Mouse (Mus musculus): ENCODE measurements around the gene Baz2b. TPM values are rescaled to one million over a fixed set of nuclear protein-coding genes. Genes with fewer than 3 reads are reported as not detected.

Baz2b gene
- polyA plus RNA-seq, 1 experiment from 2014 or later, result 56.5 TPM

DNA sequence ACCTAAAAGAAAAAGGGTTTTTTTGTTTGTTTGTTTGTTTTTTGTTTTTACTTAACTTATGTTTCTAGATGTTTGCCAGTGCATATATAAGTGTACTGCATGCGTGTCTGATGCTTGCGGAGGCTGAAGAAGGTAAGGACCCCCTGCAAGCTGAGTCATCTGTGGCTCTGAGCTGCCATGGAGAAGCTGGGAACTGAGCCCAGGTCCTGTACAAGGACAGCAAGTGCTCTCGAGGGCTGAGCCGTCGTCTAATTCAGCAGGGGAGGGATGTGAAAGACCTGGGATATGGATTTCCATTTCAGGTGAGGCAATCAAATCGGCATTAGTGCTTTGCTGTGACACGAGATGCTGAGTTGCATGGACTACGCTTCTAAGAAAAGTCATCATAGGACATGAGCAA, 257.9 kb downstream of the Baz2b start:
- H3K4me1 ChIP-seq (ENCODE audit: control insufficient read depth, insufficient read depth, low read length), result no peaks in the 10 kb centered on the region
- H3K4me2 ChIP-seq (ENCODE audit: low read depth, low read length), result no peak overlapping the region
- H3K9me3 ChIP-seq (replicated peaks; ENCODE audit: control insufficient read depth, low read length), result no peaks in the 10 kb centered on the region
- ATAC-seq (replicated peaks; ENCODE audit: insufficient number of reproducible peaks, low FRiP score, low TSS enrichment, low read depth) (no peak), DNase-seq (ENCODE audit: low spot score) (no peak)
- no peak overlapping the region for H3K27ac ChIP-seq (replicated peaks; ENCODE audit: low read depth, low read length)
- WGBS, result 91% methylated on average over 8 of the region's 8 CpGs
- H3K27me3 ChIP-seq (ENCODE audit: control insufficient read depth, insufficient read depth, low read length), result no peaks in the 10 kb centered on the region
- H3K36me3 ChIP-seq (replicated peaks; ENCODE audit: control insufficient read depth, insufficient read depth, low read depth, low read length), result peaks cover 2% of the 10 kb centered on the region; the same call in 1 of the 2 replicates
- H3K4me3 ChIP-seq (ENCODE audit: low read depth, low read length), result no peak overlapping the region
- H3K9ac ChIP-seq (replicated peaks; ENCODE audit: low read length), result no peak overlapping the region

DNA sequence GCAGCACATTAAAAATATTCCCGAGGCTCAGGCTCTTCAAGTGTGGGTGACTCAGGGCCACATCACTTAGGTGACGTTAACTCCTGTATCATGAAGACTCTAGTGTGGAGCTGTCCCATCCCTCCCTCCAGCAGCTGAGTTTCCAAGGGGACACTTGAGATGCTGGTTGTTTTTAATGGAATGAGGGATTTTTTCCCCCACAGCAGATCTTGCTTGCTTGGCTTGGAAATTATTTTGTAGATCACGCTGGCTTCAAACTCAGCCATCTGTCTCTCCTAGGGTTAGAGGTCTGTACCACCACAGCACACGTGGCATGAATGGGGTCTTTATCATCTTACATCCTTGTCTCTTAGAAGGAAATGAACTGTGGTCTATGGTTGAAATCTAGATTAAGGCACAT, 258.5 kb downstream of the Baz2b start:
- 78% methylated on average over 4 of the region's 4 CpGs for WGBS
- H3K4me1 ChIP-seq (ENCODE audit: control insufficient read depth, insufficient read depth, low read length), result no peaks in the 10 kb centered on the region
- DNase-seq (ENCODE audit: low spot score), result no peak
- no peak overlapping the region for H3K9ac ChIP-seq (replicated peaks; ENCODE audit: low read length)
- H3K9me3 ChIP-seq (replicated peaks; ENCODE audit: control insufficient read depth, low read length), result no peaks in the 10 kb centered on the region
- peaks cover 2% of the 10 kb centered on the region; the same call in 1 of the 2 replicates for H3K36me3 ChIP-seq (replicated peaks; ENCODE audit: control insufficient read depth, insufficient read depth, low read depth, low read length)
- H3K27me3 ChIP-seq (ENCODE audit: control insufficient read depth, insufficient read depth, low read length), result no peaks in the 10 kb centered on the region
- no peak overlapping the region for H3K4me3 ChIP-seq (ENCODE audit: low read depth, low read length)
- no peak for ATAC-seq (replicated peaks; ENCODE audit: insufficient number of reproducible peaks, low FRiP score, low TSS enrichment, low read depth)
- no peak overlapping the region for H3K27ac ChIP-seq (replicated peaks; ENCODE audit: low read depth, low read length)
- no peak overlapping the region for H3K4me2 ChIP-seq (ENCODE audit: low read depth, low read length)

GRCm38 (mm10) chr2:59936296-59936695, 273.3 kb downstream of the Baz2b start:
- WGBS, result 29% methylated on average over 9 of the region's 9 CpGs
- Histone ChIP-seq H3K4me2 (ENCODE audit: low read depth, low read length) (no peak overlapping the region), H3K4me3 (ENCODE audit: low read depth, low read length) (no peak overlapping the region), H3K9me3 (replicated peaks; ENCODE audit: control insufficient read depth, low read length) (no peaks in the 10 kb centered on the region), H3K9ac (replicated peaks; ENCODE audit: low read length) (no peak overlapping the region), H3K27me3 (ENCODE audit: control insufficient read depth, insufficient read depth, low read length) (no peaks in the 10 kb centered on the region), H3K4me1 (ENCODE audit: control insufficient read depth, insufficient read depth, low read length) (no peaks in the 10 kb centered on the region), H3K36me3 (replicated peaks; ENCODE audit: control insufficient read depth, insufficient read depth, low read depth, low read length) (no peaks in the 10 kb centered on the region), H3K27ac (replicated peaks; ENCODE audit: low read depth, low read length) (no peak overlapping the region)
- DNase-seq (ENCODE audit: low spot score), result peak; percentile 29
- ATAC-seq (replicated peaks; ENCODE audit: insufficient number of reproducible peaks, low FRiP score, low TSS enrichment, low read depth), result no peak

- no peaks in the 10 kb centered on the region for H3K27me3 ChIP-seq (ENCODE audit: control insufficient read depth, insufficient read depth, low read length)
- no peak for DNase-seq (ENCODE audit: low spot score)
- H3K4me2 ChIP-seq (ENCODE audit: low read depth, low read length), result no peak overlapping the region
- no peak overlapping the region for H3K27ac ChIP-seq (replicated peaks; ENCODE audit: low read depth, low read length)
- no peaks in the 10 kb centered on the region for H3K9me3 ChIP-seq (replicated peaks; ENCODE audit: control insufficient read depth, low read length)
- no peaks in the 10 kb centered on the region for H3K4me1 ChIP-seq (ENCODE audit: control insufficient read depth, insufficient read depth, low read length)
- no peak for ATAC-seq (replicated peaks; ENCODE audit: insufficient number of reproducible peaks, low FRiP score, low TSS enrichment, low read depth)
- no peaks in the 10 kb centered on the region for H3K36me3 ChIP-seq (replicated peaks; ENCODE audit: control insufficient read depth, insufficient read depth, low read depth, low read length)
- H3K4me3 ChIP-seq (ENCODE audit: low read depth, low read length), result no peak overlapping the region
- no peak overlapping the region for H3K9ac ChIP-seq (replicated peaks; ENCODE audit: low read length)
- WGBS, result 97% methylated on average over 3 of the region's 3 CpGs
Measured at GRCm38 (mm10) chr2:59933129-59933528, 276.5 kb downstream of the Baz2b start.

DNA sequence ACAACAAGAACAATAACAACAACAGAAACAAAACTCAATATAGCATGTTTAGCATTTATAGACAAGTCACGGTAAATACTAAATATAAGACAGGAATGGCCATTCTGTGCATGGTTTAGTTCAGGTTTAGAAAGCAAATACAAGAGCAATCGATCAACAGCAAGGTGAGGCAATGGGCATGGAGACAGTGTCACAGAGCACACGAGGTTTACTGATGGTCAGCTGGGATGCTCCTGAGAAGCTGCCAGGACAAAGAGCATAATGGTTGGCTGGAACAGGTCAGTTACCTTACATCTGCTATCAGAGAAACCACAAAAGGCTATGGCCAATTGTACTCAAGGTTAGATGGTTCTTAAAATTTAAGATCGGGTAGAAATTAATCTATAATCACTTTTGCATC, 277.4 kb downstream of the Baz2b start:
- Histone ChIP-seq H3K9me3 (replicated peaks; ENCODE audit: control insufficient read depth, low read length) (no peaks in the 10 kb centered on the region), H3K9ac (replicated peaks; ENCODE audit: low read length) (no peak overlapping the region), H3K36me3 (replicated peaks; ENCODE audit: control insufficient read depth, insufficient read depth, low read depth, low read length) (no peaks in the 10 kb centered on the region), H3K27me3 (ENCODE audit: control insufficient read depth, insufficient read depth, low read length) (no peaks in the 10 kb centered on the region), H3K4me1 (ENCODE audit: control insufficient read depth, insufficient read depth, low read length) (no peaks in the 10 kb centered on the region), H3K27ac (replicated peaks; ENCODE audit: low read depth, low read length) (no peak overlapping the region), H3K4me3 (ENCODE audit: low read depth, low read length) (no peak overlapping the region), H3K4me2 (ENCODE audit: low read depth, low read length) (no peak overlapping the region)
- ATAC-seq (replicated peaks; ENCODE audit: insufficient number of reproducible peaks, low FRiP score, low TSS enrichment, low read depth) (no peak), DNase-seq (ENCODE audit: low spot score) (no peak)
- 88% methylated on average over 4 of the region's 4 CpGs for WGBS

DNA sequence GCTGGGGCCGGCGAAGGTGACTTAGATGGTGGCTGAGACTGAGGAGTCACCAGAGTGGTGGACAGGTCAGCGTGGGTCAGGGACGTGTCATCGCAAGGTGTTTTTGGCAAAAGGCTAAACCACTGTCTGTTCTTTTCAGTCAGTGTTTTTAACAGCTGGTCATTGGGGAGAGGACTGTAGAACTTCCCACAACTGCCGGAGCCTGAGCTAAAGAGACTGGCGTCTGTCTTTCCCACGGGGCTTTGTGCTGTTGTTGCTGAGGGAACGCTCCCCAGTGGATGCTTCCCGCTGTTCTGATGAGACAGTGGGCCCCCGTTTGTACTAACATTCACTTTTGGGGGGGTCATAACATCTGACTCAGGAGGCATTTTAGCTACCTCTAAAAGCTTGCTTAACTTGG, 296.0 kb downstream of the Baz2b start:
- no peak overlapping the region for H3K4me3 ChIP-seq (ENCODE audit: low read depth, low read length)
- ATAC-seq (replicated peaks; ENCODE audit: insufficient number of reproducible peaks, low FRiP score, low TSS enrichment, low read depth), result no peak
- H3K9me3 ChIP-seq (replicated peaks; ENCODE audit: control insufficient read depth, low read length), result no peaks in the 10 kb centered on the region
- peaks cover 10% of the 10 kb centered on the region for H3K36me3 ChIP-seq (replicated peaks; ENCODE audit: control insufficient read depth, insufficient read depth, low read depth, low read length)
- H3K4me2 ChIP-seq (ENCODE audit: low read depth, low read length), result no peak overlapping the region
- H3K27ac ChIP-seq (replicated peaks; ENCODE audit: low read depth, low read length), result no peak overlapping the region
- H3K27me3 ChIP-seq (ENCODE audit: control insufficient read depth, insufficient read depth, low read length), result no peaks in the 10 kb centered on the region
- no peaks in the 10 kb centered on the region for H3K4me1 ChIP-seq (ENCODE audit: control insufficient read depth, insufficient read depth, low read length)
- DNase-seq (ENCODE audit: low spot score), result no peak
- 84% methylated on average over 11 of the region's 11 CpGs for WGBS
- H3K9ac ChIP-seq (replicated peaks; ENCODE audit: low read length), result no peak overlapping the region

DNA sequence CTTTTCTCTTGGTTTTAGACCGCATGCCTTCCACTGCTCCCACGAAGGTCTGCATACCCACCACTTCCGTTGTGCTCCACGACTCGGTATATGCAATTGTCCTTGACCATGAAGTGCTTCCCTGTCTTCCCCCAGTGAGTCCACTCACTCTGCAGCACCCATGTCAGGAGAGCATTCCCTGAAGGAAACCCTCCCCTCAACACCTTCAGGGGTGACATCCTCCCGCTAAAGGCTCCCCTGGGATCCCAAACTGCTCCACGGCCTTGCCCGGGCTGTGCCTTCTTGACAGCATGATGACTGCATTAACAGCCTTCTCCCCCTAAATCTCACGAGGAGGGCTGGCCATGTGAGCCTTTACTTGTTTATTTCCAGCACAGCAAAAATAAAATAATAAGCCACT, 301.6 kb downstream of the Baz2b start:
- no peak overlapping the region for H3K4me2 ChIP-seq (ENCODE audit: low read depth, low read length)
- no peak for ATAC-seq (replicated peaks; ENCODE audit: insufficient number of reproducible peaks, low FRiP score, low TSS enrichment, low read depth)
- H3K4me3 ChIP-seq (ENCODE audit: low read depth, low read length), result no peak overlapping the region
- no peaks in the 10 kb centered on the region for H3K9me3 ChIP-seq (replicated peaks; ENCODE audit: control insufficient read depth, low read length)
- no peak overlapping the region for H3K27ac ChIP-seq (replicated peaks; ENCODE audit: low read depth, low read length)
- no peak for DNase-seq (ENCODE audit: low spot score)
- WGBS, result 94% methylated on average over 9 of the region's 9 CpGs
- no peak overlapping the region for H3K9ac ChIP-seq (replicated peaks; ENCODE audit: low read length)
- no peaks in the 10 kb centered on the region for H3K4me1 ChIP-seq (ENCODE audit: control insufficient read depth, insufficient read depth, low read length)
- H3K36me3 ChIP-seq (replicated peaks; ENCODE audit: control insufficient read depth, insufficient read depth, low read depth, low read length), result peaks cover 5% of the 10 kb centered on the region
- no peaks in the 10 kb centered on the region for H3K27me3 ChIP-seq (ENCODE audit: control insufficient read depth, insufficient read depth, low read length)

DNA sequence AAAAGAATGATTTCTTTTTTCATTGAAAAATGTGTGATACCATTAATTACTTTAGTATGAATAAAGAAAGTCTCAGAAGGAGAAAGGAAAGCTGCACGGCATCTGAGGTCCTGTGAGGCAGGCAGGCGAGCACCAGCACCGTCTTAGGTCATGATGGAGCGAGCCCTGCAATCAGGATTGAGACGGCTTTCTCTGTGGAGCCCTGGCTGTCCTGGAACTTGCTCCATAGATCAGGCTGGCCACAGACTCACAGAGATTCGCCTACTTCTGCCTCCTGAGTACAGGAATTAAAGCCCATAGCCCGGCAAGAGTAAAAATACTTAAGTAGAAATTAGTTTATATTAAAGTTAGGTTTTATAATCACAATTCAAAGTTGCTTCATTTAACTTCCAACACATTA, 305.6 kb downstream of the Baz2b start:
- Histone ChIP-seq H3K36me3 (replicated peaks; ENCODE audit: control insufficient read depth, insufficient read depth, low read depth, low read length) (peaks cover 2% of the 10 kb centered on the region), H3K4me1 (ENCODE audit: control insufficient read depth, insufficient read depth, low read length) (no peaks in the 10 kb centered on the region), H3K4me3 (ENCODE audit: low read depth, low read length) (no peak overlapping the region), H3K9ac (replicated peaks; ENCODE audit: low read length) (no peak overlapping the region), H3K9me3 (replicated peaks; ENCODE audit: control insufficient read depth, low read length) (no peaks in the 10 kb centered on the region), H3K27me3 (ENCODE audit: control insufficient read depth, insufficient read depth, low read length) (no peaks in the 10 kb centered on the region), H3K27ac (replicated peaks; ENCODE audit: low read depth, low read length) (no peak overlapping the region), H3K4me2 (ENCODE audit: low read depth, low read length) (no peak overlapping the region)
- 84% methylated on average over 7 of the region's 7 CpGs for WGBS
- no peak for ATAC-seq (replicated peaks; ENCODE audit: insufficient number of reproducible peaks, low FRiP score, low TSS enrichment, low read depth)
- no peak for DNase-seq (ENCODE audit: low spot score)

Measured in embryonic facial prominence, embryonic 11.5 days (tissue).